Mouse (Mus musculus): ENCODE results near the gene AF366264. TPM values are rescaled to one million over a fixed set of nuclear protein-coding genes. Genes with fewer than 3 reads are reported as not detected.

AF366264 gene
- polyA plus RNA-seq, 1 experiment from 2014 or later, result not detected

DNA sequence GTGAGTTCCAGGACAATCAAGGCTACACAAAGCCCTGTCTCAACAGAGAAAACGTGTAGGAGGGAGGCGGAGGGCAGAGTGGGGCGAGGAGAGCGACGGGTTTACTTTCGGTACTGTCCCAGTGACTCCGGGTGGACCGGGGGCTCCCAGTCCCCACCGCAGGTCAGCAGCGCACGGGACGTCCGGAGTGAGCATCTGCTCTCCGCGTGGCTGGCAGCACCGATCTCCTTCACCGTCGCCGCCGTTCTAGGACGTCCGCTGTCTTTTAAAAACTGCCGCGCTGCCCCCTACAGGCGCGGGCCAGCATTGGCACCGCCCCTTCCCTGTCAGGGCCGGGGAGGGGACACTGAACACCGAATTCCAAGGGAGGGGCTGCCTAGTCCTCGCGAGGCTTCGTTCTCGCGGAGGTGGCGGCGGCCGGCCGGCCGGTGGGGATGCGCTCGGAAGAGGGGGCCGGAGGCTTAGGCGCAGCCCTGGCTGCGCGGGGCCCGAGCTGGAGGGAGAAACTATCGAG is 52.9 kb downstream of the AF366264 start, which contains the start of gene Upf3a:
TSS of gene Upf3a (plus strand) at position 366 of the 514 bp plus-strand sequence.
- peak within 1 kb of the TSS; percentile 90 for H3K9ac ChIP-seq (ENCODE audit: low read depth, low read length)
- peaks cover 11% of the 10 kb centered on the region for H3K36me3 ChIP-seq (ENCODE audit: control insufficient read depth, insufficient read depth)
- no peaks in the 10 kb centered on the region for H3K9me3 ChIP-seq (replicated peaks; ENCODE audit: control insufficient read depth, low read length)
- peaks cover 13% of the 10 kb centered on the region for H3K4me1 ChIP-seq (ENCODE audit: control insufficient read depth, low read depth, low read length)
- H3K27me3 ChIP-seq (ENCODE audit: control insufficient read depth, insufficient read depth, low read depth, low read length), result no peaks in the 10 kb centered on the region
- H3K27ac ChIP-seq (ENCODE audit: low read length), result peak within 1 kb of the TSS; percentile 92
- peak; percentile 90 for ATAC-seq (ENCODE audit: low read depth)
- peak within 1 kb of the TSS; percentile 71 for H3K4me2 ChIP-seq (ENCODE audit: low read depth, low read length)
- under 1% methylated on average over 47 of the region's 47 CpGs for WGBS (ENCODE audit: insufficient replicate concordance)
- peak within 1 kb of the TSS; percentile 77 for H3K4me3 ChIP-seq (ENCODE audit: low read depth, low read length)

Other genes starting within 250 kb of the AF366264 start
- 16.6 and 19.2 TPM in 2 replicates for gene Rasa3, start 160.8 kb downstream of the AF366264 start, polyA plus RNA-seq (2015; fragmentation: Nextera tagmentation; extraction: Ambion mirVana)
- not detected in 2 replicates for gene Cfap97d2, start 132.5 kb downstream of the AF366264 start, polyA plus RNA-seq (2015; fragmentation: Nextera tagmentation; extraction: Ambion mirVana)
- gene Cdc16, start 80.7 kb downstream of the AF366264 start, polyA plus RNA-seq (2015; fragmentation: Nextera tagmentation; extraction: Ambion mirVana), result 40.1 and 41.2 TPM in 2 replicates
- gene Upf3a, start 52.8 kb downstream of the AF366264 start, polyA plus RNA-seq (2015; fragmentation: Nextera tagmentation; extraction: Ambion mirVana), result 10.0 and 11.5 TPM in 2 replicates
- gene Champ1, start 31.3 kb upstream of the AF366264 start, polyA plus RNA-seq (2015; fragmentation: Nextera tagmentation; extraction: Ambion mirVana), result 9.1 and 9.5 TPM in 2 replicates
- gene Coprs, start 51.9 kb upstream of the AF366264 start, polyA plus RNA-seq (2015; fragmentation: Nextera tagmentation; extraction: Ambion mirVana), result 3.9 and 5.6 TPM in 2 replicates

Measured in liver, embryonic 16.5 days (tissue).